Mouse (Mus musculus) erythroblast, embryonic 14.5 days (primary cell): ENCODE results near the gene Olfr685. TPM values are rescaled to one million over a fixed set of nuclear protein-coding genes. Genes with fewer than 3 reads are reported as not detected.

ENCODE experiments used
- H3K27me3 ChIP-seq: 2 replicates; pipeline ENCODE4 v1.6.1; 2012; ENCODE audit warnings: inconsistent platforms; ENCODE audit not compliant: control insufficient read depth
- H3K36me3 ChIP-seq: 2 replicates; pipeline ENCODE4 v1.6.1; 2012; ENCODE audit warnings: mild to moderate bottlenecking, inconsistent platforms; ENCODE audit not compliant: control insufficient read depth
- H3K4me1 ChIP-seq: 2 replicates; pipeline ENCODE4 v1.6.1; 2012; ENCODE audit warnings: inconsistent platforms; ENCODE audit not compliant: control insufficient read depth
- H3K4me3 ChIP-seq: replicated peaks from 2 replicates; pipeline ENCODE3; 2012; ENCODE audit warnings: moderate library complexity, mild to moderate bottlenecking, inconsistent platforms
- H3K9me3 ChIP-seq: 2 replicates; pipeline ENCODE4 v1.6.1; 2012; ENCODE audit warnings: low read length, inconsistent platforms, mixed read lengths; ENCODE audit not compliant: control insufficient read depth
- GATA1 ChIP-seq: IDR thresholded peaks from 2 replicates; pipeline ENCODE4 v1.6.1; 2012; ENCODE audit warnings: low read length, inconsistent platforms, mixed read lengths
- TAL1 ChIP-seq: IDR thresholded peaks from 3 replicates; pipeline ENCODE4 v1.6.1; 2012; ENCODE audit warnings: low read length, inconsistent platforms, mixed read lengths
- polyA plus RNA-seq: library from polyadenylated mRNA; stranded (reverse); fragments of >175 nt; gene quantifications from 2 replicates; pipeline ENCODE4 v1.2.3, GENCODE M21; 2012

The Olfr685 gene
- polyA plus RNA-seq, 1 experiment, result not detected

DNA sequence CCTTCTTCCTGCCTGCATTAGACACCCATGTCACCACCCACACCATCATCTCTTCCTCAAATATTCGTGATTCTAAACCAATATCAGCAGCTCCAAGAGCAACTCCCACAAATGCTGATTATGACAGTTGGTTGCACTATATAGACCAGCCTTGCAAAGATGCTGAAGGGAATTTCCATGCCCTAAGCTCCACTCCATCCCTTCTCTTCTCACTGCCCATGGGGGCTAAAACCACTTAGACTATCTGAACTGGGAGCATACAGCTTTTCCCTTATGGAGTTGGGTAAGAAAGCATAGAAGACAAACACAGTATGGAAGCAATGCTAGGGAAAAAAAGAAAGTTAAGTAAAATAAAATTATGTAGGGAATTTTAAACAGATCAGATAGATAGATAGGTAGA lies 38.9 kb downstream of the Olfr685 start, which contains the start of gene Olfr683:
TSS of gene Olfr683 (minus strand) at position 101 of the 400 bp plus-strand sequence.
- H3K4me3 ChIP-seq, result no peak within 1 kb of the TSS
- no peaks in the 10 kb centered on the region for H3K9me3 ChIP-seq
- H3K36me3 ChIP-seq, result no peaks in the 10 kb centered on the region
- TF ChIP-seq TAL1, result no peak
- TF ChIP-seq GATA1, result no peak
- H3K27me3 ChIP-seq, result no peaks in the 10 kb centered on the region
- no peaks in the 10 kb centered on the region for H3K4me1 ChIP-seq

DNA sequence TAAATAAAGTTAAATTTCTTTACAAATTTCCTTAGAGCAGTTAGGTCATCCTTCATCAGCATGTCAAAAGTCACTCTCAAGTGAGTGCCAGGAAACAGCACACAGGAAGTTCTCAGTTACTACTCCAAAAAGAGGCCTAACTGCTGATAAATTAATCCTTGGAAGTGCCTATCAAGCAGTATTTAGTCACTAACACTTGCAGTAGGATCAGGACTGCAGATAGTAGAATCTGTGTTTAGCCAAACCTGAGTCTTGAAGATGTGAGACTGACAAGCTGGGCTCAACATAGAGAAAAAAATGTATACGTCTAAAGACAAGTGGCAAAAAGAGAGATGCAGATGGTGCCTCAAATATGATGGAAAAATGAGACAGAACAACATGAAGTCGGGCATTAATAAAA lies 44.5 kb downstream of the Olfr685 start:
- Histone ChIP-seq H3K4me3 (no peak overlapping the region), H3K9me3 (0 out of 2 replicates have a peak, but pooled peaks cover 2% of the 10 kb centered on the region), H3K36me3 (no peaks in the 10 kb centered on the region), H3K4me1 (no peaks in the 10 kb centered on the region), H3K27me3 (no peaks in the 10 kb centered on the region)
- TF ChIP-seq TAL1 (no peak), GATA1 (no peak)

Other genes starting within 250 kb of the Olfr685 start
- gene Olfr670, start 223.4 kb downstream of the Olfr685 start, polyA plus RNA-seq, result not detected in 2 replicates
- gene Olfr671, start 206.9 kb downstream of the Olfr685 start, polyA plus RNA-seq, result not detected in 2 replicates
- not detected in 2 replicates for gene Olfr672, start 184.0 kb downstream of the Olfr685 start, polyA plus RNA-seq
- gene Olfr675, start 157.6 kb downstream of the Olfr685 start, polyA plus RNA-seq, result not detected in 2 replicates
- gene Olfr676, start 153.3 kb downstream of the Olfr685 start, polyA plus RNA-seq, result not detected in 2 replicates
- not detected in 2 replicates for gene Olfr677, start 134.6 kb downstream of the Olfr685 start, polyA plus RNA-seq
- not detected in 2 replicates for gene Olfr678, start 121.5 kb downstream of the Olfr685 start, polyA plus RNA-seq
- 0.01 and 0.02 TPM in 2 replicates for gene Olfr679, start 104.8 kb downstream of the Olfr685 start, polyA plus RNA-seq
- gene Olfr680-ps1, start 93.2 kb downstream of the Olfr685 start, polyA plus RNA-seq, result not detected in 2 replicates
- gene Olfr681, start 69.2 kb downstream of the Olfr685 start, polyA plus RNA-seq, result not detected in 2 replicates
- gene Olfr683, start 39.0 kb downstream of the Olfr685 start, polyA plus RNA-seq, result not detected in 2 replicates
- not detected in 2 replicates for gene Olfr684, start 22.4 kb downstream of the Olfr685 start, polyA plus RNA-seq
- gene Olfr686, start 21.5 kb upstream of the Olfr685 start, polyA plus RNA-seq, result not detected in 2 replicates
- gene Olfr688, start 102.1 kb upstream of the Olfr685 start, polyA plus RNA-seq, result not detected in 2 replicates
- gene Olfr689, start 125.2 kb upstream of the Olfr685 start, polyA plus RNA-seq, result not detected in 2 replicates
- gene Olfr690, start 148.1 kb upstream of the Olfr685 start, polyA plus RNA-seq, result not detected in 2 replicates
- not detected in 2 replicates for gene Olfr691, start 156.3 kb upstream of the Olfr685 start, polyA plus RNA-seq
- gene Olfr692, start 182.2 kb upstream of the Olfr685 start, polyA plus RNA-seq, result not detected in 2 replicates
- gene Gm5901, start 189.0 kb upstream of the Olfr685 start, polyA plus RNA-seq, result not detected in 2 replicates
- 3.4 and 4.0 TPM in 2 replicates for gene Fam160a2, start 214.0 kb upstream of the Olfr685 start, polyA plus RNA-seq
- gene Cnga4, start 218.6 kb upstream of the Olfr685 start, polyA plus RNA-seq, result not detected in 2 replicates
- not detected in 2 replicates for gene Cckbr, start 239.7 kb upstream of the Olfr685 start, polyA plus RNA-seq